Mouse (Mus musculus) inflammation-experienced regulatory T-cells, adult 6 months (primary cell): ENCODE data around the gene Rgs7bp. TPM values are rescaled to one million over a fixed set of nuclear protein-coding genes. Genes with fewer than 3 reads are reported as not detected.

ENCODE experiments used
- ATAC-seq: one replicate; pipeline ENCODE4 v1.8.0; 2017
- polyA plus RNA-seq, 3 experiments: library from polyadenylated mRNA; unstranded; fragments of 100-300 nt; shearing (Covaris generic); gene quantifications; one replicate each; pipeline ENCODE4 v1.2.1; 2017

The Rgs7bp gene
- polyA plus RNA-seq, 3 experiments from 2014 or later, result 0.07 TPM; not detected in 2

DNA sequence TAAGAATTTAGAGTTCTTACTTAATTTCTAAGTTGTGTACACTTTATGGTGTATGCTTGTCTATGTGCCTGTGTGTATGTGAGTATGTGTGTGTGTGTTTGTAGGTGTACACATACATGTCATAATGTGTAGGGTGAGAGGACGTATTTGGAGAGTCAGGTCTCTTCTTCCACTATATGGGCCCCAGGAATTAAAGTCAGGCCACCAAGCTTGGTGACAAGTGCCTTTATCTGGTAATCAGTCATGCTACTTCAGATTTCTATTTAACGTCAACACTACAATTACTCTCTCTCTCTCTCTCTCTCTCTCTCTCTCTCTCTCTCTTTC lies 51.9 kb downstream of the Rgs7bp start:
- no peak for ATAC-seq

DNA sequence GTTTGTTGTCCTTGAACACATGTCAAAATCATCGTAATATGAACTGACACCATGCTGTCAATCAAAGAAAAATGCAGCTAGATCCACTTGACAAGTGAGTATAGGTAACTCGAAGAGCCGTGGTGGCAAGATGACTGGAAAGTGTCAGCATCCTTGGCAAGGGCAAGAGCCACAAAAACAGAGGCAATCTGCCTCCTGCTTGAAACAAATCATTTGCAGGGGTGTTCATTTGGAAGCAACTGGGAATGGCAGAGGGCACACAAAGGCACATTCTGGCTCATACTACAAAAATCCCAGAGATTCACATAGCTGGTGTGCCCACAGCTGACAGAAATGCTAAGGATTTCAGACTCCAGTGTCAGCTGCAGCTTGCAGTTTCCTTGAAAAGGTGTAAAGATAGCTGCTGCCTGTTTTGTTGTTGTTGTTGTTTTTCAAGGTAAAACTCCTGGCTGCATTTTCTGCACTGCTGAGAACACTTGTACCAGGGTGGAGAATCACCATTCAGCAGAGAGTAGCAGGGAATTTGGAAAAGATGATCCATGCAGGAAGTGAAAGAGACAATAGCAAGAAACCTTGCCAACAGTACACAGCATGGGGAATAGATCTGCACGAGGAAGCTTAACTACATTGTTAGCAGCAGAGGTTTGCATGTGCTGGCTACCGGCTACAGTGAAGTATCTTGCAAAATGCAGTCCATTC lies 52.4 kb downstream of the Rgs7bp start:
- no peak for ATAC-seq

DNA sequence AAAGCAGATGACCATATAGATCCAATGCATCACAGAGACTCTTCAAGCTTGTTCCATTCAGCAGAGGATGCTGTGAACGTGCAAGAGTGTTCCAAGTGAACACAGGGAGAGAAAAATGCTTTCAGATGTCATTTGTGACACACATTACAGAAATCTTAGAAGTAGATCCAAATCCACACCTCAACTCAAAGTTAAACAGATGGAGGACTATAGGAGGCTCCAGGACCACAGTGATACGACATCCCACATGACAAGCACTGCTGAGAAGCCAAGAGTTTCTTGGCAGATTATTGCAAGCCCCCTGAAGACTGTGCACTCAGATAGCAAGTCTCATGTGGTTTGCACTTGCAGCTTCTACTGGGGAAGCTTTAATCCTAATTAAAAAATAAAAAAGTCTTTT lies 53.0 kb downstream of the Rgs7bp start:
- no peak for ATAC-seq

DNA sequence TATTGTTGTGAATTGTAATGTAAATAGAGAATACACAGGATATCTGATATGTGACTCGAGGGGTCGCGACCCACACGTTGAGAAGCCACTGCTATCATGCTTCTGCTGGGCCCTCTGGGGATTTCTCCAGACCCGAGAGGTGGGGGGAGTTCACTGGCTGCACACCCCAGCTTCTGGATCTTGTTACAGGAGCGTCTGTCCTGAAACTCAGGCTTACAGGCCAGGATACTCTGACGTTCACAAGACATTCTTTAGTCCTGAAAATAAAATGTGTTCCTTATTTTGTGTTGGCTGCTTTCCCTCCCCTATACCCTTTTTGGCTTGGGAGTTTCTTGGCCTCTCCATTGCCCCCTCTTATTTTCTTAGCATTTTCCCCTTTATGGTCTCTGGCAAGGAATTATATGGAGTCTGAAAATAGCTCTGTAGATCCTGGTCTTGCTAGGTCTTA lies 65.9 kb downstream of the Rgs7bp start:
- no peak for ATAC-seq

DNA sequence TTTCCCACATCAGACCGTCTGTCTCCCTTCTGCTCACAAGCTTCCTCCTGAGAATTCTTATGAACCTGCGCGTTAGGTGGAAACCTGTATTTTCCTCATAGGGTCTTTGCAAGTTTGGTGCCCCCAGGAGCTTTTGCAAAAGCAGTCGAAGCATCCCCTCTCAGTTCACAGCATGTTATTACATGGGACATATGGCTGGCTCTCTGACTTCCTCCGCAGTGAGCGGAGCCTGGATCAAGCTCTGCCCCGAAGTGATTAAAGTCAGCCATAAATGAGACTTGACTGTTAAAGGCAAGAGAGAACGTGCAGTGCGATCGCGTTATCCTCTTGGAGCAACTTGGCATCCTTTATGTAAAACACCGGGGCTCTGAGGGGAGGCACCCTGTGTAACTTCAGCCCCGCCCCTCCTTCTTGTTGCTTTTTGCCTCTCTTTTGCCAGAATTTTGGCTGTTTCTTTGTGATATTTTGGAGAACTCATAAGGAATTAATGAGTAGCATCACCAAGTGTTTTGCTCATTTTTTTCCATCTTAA lies 66.7 kb downstream of the Rgs7bp start:
- ATAC-seq, result no peak

DNA sequence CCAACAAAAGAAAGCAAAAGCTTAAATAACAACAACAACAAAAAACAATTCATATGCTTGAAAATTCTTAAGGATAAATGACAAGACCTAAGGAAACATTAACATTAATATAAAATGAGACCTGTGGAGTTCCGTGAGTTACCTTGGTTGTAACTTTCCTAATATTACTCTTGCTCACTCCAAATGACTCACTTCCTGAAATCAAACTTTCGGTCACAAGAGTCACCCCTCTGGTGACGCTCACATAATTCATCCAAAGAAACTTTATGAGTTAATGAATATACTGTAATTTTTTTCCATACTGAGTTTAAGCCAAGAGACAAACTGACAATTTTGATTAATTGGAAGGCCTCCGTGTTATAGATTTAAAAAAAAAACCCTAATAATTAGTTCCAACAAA lies 69.0 kb downstream of the Rgs7bp start:
- ATAC-seq, result no peak

DNA sequence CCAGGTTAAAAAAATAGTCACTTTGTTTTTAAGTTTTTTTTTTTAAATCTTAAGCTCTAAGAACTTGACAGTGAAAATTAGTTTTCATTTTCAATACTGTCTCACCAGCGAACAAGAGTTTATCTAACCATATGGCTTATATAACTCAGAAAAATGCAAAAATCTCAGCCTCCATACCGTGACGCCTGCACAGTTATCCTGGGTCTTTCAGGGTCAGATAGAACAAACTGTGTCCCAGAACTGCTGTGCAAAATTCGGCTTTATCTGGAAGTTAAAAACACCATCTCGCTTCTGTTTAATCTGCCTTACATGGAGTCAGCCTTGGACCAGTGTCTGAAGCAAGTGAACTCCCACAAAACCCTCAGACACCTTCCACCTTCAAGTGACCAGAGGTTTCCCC lies 70.7 kb downstream of the Rgs7bp start:
- no peak for ATAC-seq

DNA sequence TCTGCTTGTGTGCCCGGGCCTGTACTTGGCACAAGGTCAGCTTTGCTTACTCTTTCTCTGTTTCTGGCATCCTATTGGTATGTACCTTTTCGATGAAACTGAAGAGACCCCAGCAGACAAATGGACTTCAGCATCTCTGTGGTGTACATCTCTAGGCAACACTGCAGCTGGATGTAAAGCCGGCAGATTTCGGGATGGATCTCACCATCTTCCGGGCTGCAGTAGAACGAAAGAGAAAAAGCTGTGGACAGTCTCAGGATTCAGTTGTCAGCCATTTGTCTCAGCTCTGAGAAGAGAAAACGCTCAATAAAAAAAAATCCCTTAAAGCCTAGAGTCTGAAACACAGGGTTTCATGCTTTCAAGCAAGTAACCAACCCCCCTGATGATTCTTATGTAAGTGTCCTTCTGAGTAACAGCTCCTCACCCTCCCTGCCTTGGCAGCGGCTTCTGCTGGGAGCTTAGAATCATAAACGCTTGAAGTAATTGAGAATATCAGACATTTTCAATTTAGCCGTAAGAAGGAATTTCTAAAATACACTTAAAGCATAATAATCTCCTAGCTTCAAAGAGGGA lies 71.9 kb downstream of the Rgs7bp start:
- ATAC-seq, result no peak

DNA sequence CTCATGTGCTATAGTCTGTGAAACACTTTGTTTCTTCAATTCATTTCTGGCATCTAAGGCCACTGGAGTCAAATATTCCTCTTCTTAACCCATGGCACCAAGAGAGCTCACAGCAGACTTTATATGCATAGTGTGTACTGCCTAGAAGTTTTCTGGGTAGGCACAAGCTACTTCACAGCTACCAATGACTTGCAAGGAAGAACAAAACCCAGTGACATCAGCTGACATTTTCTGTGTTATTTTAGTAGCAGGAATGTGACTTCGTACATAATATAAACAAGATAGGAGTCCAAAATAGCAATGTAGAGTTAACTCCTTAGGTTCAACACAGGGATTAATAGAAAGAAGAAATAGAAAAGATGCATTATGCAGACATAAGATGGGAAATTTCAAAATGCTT lies 76.6 kb downstream of the Rgs7bp start:
- no peak for ATAC-seq

DNA sequence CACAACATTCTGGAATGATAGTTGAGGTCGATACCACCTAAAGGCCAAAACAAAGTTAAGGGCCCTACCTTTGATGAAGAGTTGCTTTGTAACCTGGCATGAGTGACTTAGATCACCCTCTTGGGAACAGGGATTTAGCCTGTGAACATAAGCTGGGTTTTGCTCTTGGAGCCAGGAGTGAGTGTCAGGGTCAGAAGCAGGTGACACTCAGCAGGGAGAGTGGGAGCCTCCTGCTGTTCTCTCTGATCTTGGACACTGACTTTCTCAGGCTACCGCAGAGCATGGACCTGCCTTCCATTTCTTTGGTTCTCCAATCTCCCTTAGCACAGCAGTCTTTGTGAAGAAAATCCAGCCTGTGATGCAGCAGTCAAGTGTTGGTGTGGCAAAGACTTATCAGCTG lies 87.2 kb downstream of the Rgs7bp start:
- ATAC-seq, result no peak

DNA sequence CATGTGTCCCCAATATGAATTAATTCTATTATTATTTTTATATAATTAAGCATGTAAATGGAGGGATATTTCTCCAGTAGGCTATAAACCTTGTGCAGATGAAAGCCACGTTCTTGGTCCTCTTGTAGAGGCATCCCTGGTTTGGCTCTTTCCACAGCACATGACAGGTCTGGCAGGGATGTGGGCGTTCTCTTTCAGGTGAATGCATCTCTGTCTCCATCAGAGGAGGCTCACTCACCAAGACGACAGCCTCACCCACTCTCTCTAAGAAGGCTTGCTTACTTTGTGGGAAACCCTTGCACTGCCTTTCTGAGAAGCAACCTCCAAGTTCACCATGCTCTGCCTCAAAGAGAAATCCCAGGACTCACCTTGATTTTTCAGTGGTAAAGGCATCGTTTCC lies 91.0 kb downstream of the Rgs7bp start:
- ATAC-seq, result no peak

DNA sequence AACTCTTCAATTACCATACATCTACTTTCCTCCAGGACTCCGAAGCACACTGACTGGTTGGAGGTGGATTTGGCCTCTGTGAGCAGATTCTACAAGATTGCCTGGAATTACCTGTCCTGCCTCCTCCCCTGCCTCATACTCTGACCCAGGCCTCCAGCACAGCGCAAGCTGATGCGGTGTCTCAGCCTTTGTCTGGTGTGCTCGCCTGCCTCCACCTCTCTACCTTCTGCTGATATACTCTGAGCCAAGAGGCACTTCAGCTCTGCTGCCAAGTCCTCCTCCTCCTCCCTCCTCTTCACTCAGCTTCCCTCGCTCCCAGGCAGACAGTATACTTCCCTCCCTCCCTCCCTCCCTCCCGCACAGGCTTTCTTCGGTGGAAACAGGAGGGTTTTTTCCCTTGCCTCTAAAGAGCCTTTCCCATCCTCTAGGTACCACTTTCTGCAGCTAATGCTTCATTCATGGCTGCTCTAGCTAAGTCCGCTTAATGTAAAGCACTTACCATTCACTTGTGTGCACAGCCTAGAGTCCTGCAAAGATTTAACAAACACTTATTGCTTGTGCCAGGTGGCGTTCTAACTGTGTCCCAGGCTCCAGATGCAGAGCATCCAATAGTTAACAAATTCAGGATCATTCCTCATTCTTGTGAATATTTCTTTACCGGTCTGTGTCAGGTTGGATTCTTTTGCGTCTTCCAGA lies 91.9 kb downstream of the Rgs7bp start:
- ATAC-seq, result no peak

DNA sequence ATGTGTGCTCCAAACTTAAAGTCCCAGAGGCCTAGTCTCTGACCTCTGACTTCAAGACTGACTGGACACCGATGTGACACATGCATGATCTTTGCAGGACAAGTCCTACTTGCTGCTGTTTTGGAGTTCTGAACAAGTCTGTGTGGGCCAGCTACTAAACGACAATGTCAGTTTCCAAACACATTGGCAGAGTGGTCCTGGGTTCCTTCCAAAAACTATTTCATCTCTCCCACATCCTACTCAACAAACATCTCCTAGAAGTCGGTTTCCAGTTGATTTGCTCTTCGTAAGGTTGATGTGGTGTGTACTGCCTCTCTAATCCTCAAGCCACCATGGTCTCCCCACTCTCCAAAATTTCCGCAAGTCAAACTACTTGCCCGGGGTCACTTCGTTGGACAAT lies 92.6 kb downstream of the Rgs7bp start:
- ATAC-seq, result no peak

DNA sequence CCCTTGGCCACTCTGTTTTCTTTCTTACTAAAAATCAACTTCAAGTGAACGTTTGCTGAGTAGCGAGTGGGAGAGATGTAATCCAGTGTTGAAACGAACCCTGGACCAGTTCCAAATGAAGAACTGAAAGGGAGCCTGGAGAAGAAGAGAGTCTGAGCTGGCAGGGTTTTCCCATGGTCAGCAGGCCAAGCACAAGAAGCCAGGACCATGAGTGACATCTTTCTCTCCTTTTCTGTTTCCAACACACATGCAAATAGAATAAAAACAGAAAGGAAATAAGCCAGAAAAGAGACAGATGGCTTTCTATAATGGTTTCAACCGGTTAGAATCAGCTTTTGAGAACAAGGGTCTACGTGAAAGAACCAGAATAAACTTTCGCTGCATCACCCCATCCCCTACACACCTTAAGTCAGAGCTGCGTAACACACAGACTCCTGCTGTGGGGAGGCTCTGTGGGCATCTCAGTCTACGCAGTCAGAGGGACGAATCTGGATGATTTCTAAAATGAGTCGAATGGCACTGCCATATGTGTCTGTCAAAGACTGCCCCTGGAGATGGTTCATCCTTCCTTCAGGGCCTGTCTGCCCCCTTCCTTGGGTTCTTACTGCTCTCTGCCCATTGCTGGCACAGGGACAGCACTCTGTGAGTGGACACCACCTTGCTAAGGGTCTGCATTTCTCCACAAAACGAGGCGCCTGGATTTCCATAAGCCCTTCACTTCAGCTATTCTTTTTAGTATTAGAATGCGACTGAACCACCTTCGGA lies 93.6 kb downstream of the Rgs7bp start:
- ATAC-seq, result no peak

DNA sequence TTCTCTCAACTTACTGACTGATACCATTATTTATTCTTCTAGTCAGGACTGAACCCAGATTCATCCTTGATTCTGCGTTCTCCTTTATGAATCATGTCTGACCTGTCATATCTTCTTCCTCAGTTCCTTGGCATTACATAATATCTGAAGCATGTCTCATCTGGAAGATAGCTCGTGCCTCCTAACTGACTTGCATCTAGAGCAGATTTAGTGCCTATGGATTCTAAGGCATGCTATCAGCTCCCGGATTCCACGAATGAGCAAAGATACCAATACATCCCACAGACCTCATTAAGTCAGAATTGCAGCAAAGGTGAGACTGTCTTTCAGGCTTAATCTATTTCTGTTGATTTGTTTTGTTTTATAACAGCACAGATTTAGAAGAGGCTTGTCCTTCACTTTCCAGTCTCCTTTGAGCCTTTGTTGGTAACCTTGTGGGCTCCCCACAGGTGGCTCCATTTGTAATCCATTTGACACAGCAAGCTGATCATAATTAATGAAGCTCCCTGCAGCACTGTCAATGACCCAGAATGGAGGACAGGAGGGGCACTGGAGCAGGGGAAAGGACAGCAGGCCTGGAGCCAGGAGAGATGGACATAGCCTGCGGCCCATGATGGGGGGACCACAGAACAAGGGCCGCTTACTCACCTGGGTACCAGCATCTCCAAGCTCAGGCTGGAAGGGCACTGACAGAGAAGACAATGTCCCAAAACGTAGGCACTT lies 94.4 kb downstream of the Rgs7bp start:
- no peak for ATAC-seq

DNA sequence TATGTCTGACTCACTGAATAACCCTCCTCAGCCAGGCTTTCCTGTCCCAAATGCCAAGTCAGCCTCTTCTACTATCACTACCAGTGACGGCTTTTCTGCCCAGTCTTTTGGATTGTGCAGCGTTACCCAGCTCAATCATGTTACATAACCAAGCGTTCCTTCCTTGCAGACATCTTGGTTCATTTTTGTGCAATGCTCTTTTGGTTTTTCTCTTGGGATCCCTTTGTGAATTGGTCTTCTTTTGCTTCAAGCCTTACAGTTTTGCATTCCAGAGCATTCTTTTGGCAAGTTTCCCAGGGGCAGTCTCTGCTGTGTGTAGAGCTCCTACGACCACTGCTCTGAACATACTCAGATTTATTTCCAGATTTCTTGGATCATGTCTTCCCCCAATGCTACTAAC lies 95.0 kb downstream of the Rgs7bp start:
- no peak for ATAC-seq

DNA sequence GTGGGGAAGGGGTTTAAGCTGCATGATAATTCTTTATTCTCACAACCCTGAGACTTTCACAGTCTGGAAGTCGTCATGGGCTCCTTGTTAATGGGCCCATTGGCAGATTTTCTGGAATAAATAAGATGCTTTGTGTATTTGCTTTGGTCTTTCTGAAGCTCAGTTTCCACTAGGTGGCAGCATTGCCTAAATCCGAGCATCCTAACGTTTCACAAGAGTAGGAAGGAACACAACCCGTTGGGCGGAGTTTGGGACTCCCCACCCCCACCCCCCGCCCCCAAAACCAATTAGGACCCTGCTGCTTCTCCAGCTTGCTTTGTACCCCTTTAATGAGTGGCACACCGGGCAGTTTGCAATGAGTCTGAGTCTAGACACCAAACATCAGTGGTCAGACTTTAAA lies 106.8 kb downstream of the Rgs7bp start:
- peak; percentile 52 for ATAC-seq

DNA sequence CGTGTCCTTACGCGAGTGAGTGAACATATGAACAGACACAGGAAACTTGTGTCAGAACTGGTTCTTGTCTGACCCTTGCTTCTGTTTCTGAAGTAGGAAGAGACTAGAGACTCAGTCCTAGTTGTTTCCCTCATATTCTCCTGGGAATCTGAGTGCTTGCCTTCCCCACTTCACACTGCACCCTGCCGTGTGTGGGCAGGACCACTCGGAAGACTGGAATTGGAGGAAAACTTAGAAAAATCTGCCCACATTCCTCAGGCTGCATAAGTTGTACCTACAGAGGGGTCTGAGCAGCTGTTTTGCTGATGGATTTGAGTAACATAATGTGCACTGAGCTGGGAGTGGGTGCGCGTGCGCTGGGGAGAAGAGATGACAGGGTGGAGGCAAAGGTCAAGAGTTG lies 114.2 kb downstream of the Rgs7bp start:
- ATAC-seq, result no peak

DNA sequence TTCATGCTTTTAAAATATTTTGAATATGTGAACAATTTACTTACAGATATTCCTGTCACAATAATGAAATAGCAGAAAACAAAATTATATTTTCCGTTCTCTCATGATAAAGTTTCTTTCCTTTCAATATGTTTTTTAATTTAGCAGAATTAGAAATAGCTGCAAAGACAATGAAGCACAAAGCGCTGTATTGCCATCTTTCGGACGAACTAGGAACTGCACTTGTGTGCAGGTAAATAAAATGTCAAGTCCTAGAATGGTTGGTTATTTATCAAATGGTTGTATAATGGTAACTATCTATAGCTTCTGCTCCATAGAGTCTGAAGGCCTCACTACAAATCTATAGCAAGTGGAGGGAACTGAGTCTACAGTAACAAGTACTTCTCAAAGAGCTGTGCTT lies 114.9 kb downstream of the Rgs7bp start:
- ATAC-seq, result peak; percentile 67

DNA sequence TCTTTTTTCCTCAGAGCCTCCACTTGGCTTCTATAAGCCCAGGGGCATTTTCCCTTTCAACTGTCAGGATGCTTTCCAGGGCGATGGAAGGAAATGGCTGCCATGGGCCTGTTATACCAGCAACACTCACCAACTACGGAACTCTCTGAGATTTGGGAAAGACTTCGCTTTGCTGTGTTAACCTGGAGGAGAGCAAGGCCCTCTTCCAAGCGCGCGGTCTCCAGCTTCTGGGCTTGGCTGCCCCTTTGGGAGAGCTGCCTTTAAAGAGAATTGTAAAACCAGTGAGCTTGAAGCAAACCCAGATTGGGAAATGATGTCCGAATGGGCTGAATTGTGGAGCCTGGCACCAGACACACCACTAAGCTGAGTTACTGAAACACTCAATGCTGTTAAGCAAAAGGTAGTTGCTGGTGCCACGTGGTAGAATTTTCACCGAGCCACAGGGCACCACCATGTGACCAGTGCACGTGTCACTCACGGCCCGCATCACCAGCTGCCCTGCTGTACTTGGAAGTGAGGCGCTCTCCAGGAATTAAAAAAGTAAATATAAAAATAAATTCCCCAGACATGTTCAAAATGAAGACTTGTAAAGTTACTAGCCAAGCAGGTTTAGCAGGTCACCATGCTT lies 115.7 kb downstream of the Rgs7bp start:
- ATAC-seq, result no peak

DNA sequence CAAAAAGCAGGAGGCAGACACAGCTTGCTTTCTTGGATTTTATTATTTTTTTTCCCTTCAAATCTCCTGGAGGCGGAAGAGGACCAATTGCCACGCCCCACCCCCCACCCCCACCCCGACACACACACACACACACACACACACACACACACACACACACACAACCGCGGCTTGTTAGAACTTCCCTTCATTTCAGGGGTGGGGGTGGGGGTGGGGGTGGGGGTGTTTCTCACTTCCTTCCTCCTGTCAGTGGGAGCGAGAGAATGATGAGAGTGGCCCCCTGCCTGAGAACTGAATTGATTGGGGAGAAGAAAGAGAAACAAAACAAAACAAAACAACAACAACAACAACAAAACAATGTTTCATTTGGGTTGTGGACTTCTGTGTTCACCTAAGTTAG lies 117.0 kb downstream of the Rgs7bp start:
- no peak for ATAC-seq

DNA sequence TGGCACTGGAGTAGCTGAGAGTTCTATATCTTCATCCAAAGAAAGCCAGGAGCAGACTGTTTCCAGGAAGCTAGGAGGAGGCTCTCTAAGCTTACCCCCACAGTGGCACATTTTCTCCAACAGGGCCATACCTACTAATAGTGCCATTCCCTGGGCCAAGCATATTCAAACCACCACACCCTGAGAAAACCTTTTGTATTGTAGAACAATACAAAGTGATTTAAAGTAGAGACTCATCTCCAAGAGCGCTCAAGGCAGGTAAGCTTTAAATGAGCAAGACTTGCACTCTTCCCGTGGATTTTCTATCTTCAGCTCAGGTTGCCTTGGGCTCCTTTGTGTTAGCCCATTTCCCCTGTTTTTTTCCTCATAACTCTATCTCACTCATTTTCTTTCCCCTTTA lies 118.1 kb downstream of the Rgs7bp start:
- ATAC-seq, result no peak
